Mouse (Mus musculus): ENCODE data around the gene Rbm46.

Rbm46 gene

GRCm38 (mm10) chr3:82876372-82876739 lies at the start of gene Rbm46:
TSS of gene Rbm46 (minus strand) at chr3:82876483.
- DNase-seq (ENCODE audit: low spot score in 2 of 2), result peak; percentile 46 to 57

DNA sequence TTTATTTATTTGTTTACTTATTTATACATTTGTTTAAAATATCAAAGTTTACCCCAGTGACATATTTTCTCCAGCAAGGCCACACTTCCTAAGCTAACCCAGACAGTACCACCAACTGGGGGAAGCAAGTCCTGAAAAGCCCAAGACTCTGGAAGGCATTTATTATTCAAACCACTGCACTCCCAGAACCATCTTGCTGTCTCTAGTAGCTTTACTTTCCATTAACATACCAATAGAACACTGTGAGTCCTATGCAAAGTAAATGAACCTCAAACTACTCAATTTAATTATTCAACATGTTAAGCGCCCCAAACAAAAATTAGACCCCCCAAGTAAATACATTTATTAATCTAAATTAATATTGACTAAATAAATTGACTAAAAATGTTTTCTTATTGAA lies 39.3 kb upstream of the Rbm46 start:
- DNase-seq (ENCODE audit: low spot score in 2 of 2), result no peak

DNA sequence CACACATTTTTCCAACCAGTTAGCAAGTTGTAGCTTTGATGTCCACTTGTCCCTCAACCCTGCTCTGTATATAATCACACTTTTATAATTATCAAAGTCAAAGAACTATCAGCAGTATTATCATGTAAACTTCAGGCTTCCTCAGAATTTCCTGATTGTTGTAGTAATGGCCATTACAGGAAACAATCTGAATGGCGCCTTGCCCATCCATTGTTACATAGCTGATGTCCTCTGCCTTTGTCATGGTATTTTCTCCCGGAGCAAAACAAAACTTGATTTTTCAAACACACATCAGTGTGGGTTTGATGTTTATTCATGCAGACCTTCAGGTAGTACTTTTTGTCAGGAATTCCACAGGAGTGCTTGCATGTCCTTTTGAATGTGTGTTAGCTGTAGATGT lies 32.4 kb upstream of the Rbm46 start:
- no peak for DNase-seq (ENCODE audit: low spot score in 2 of 2)

DNA sequence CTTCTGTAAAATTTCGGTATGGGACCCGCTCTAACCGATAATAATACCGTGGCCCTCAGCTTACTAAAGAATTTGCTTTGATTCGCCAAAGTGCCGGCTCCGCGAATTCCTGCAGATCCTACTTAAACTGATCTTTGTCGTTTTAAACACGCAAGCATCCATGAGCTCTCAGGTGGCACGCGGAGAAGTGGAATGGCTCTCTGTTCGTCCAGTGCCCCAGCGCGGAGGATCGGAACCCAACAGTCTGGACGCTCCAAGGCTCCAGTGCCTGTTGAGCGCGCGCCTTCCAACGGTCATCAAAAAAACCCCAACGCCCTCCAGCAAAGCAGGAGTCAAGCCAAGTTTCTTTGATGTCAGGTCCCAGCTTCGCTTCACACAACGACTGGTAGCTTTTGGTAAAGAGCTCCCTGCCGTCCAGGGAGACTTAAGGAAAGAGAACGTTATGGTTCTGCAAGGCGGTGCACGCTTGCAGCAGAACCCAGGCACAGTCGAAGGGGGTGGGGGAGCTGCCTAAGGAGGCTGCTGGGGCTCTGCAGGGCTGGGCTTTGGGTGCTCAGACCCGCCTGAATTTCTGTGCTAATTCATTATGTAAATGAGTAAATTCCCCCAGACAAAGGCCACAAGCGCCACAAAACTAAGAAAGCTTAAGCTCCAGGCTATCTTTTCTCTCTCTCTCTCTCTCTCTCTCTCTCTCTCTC lies 28.1 kb upstream of the Rbm46 start:
- DNase-seq (ENCODE audit: low spot score in 2 of 2), result no peak

GRCm38 (mm10) chr3:82903613-82904205 lies 27.4 kb upstream of the Rbm46 start, which contains the start of gene Lrat:
TSS of gene Lrat (minus strand) at chr3:82903973.
- no peak for DNase-seq (ENCODE audit: low spot score in 2 of 2)

DNA sequence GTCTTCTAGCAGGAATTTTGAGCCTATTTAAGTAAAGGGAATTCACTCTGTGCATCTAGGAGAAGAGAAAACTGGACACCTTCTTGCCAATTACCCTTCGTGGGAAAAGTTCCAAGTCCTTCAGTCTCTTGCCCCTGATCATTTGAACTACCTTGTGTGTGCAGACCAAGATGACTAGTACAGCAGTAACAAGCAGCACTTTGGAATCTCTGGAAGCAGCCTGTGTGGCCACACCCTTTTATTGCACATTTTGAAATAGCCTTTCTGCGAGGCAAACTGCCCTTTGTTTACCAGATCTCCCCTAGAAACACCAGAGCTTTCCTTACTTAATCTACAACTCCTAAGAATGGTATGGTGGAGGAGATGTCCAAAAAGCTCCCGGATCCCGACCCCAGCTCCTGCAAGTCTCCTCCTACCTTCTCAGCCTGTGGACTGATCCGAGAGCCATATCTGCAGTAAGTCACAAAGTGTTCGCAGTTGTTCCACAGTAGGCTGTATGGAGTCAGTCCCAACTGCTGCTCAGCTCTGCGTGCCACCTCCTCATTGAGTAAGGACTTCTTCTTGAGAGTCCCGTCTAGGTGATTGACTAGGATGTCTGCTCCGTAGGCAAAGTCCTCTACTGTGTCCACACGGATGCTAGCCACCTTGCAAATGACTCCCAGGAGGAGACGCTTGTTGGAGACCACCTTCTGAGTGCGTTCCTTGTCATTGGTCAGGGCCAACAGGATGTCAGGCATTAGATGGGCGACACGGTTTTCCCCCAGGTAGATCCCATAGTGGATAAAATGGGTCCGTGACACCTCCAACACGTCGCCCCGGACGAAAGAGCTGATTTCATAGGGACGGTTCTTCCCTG lies 26.7 kb upstream of the Rbm46 start:
- no peak for DNase-seq (ENCODE audit: low spot score in 2 of 2)

DNA sequence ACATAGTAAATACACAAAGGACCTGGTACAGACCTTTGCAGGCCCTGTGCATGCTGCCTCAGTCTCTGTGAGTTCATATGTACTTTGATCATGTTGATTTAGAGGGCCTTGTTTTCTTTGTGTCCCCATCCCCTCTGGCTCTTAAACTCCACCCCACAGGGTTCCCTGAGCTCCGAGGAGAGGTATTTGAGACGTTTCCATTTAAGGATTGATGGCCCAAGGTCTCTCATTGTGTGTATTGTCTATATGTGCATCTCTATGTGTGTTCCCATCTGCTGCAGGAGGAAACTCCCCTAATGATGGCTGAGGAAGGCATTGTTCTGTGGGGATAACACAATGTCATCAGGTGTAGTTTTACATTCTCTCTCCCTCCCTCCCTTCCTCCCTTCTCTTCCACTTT lies 12.6 kb upstream of the Rbm46 start:
- DNase-seq (ENCODE audit: low spot score in 2 of 2), result no peak

DNA sequence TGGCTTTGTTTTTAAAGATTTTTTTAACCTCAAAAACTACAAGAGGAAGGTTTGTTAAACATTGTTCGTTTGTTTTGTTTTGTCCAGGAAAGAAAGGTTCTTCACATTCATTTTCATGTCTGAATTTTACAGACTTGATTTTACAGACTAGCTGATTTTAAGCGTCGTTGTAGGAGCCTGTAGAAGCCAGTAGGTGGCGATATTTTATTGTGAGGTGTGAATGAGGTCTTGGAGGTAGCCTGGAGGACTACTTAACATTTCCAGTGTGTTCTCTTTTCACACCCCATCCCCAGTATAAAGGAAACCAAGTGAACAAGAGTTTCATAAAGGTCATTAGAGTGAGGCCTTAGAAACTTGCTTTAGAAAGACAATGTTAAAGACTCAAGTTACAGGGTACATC lies 975 bp upstream of the Rbm46 start:
- DNase-seq (ENCODE audit: low spot score in 2 of 2), result peak; percentile 6 to 44

GRCm38 (mm10) chr3:82875671-82876371 lies 462 bp downstream of the Rbm46 start:
- no peak for DNase-seq (ENCODE audit: low spot score in 2 of 2)

DNA sequence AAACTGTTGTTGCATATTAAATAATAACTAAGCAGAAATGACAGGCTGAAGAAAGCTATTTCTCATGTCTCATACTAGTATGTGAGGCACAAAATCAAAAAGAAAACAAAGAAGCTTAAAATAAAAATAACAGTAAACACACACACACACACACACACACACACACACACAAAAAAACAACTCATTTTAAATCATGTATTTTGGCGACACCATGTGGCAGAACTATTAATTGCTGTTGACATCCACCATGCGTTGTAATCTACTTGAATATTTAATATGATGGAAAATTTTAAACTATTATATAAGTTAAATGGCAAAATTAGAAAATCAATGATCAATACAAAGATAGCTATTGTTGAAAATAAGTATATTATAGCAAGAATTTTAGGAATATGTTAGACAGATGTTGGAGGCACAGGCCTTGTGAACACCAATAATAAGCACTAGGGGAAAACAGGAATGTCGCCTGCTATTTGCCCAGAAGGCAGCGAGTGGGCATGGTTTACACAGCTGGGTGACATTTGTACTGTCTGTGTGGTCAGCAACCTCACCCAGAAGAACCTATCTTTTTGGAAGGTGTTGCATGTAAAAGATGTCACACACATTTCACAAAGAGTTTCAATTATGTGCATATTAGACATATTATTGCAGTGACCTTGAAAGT lies 18.7 kb downstream of the Rbm46 start:
- peak; percentile 13 to 40 for DNase-seq (ENCODE audit: low spot score in 2 of 2)

DNA sequence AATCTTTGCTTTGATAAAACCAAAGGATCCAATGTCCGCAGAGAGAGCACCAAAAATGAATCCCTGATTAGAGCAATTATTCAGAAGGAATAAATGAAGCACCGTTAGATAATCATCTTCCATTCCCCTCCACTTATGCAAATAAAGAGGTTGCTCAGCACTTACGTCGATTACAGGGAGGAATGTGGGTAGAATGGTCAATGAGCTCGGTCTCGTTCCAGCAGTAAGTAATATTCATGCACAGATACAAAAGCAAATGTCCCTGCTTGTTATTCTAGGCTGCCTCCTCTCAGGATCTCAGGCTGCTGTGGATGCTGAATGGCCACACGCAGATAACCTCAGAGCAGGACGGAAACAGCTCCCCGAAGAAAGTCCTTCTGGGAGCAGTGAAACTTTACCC lies 51.1 kb downstream of the Rbm46 start:
- no peak for DNase-seq (ENCODE audit: low spot score in 2 of 2)

- DNase-seq (ENCODE audit: low spot score in 2 of 2), result no peak
Observed at GRCm38 (mm10) chr3:82811851-82812250, 64.4 kb downstream of the Rbm46 start.

GRCm38 (mm10) chr3:82810334-82811120 lies 65.8 kb downstream of the Rbm46 start:
- DNase-seq (ENCODE audit: low spot score in 2 of 2), result no peak

DNA sequence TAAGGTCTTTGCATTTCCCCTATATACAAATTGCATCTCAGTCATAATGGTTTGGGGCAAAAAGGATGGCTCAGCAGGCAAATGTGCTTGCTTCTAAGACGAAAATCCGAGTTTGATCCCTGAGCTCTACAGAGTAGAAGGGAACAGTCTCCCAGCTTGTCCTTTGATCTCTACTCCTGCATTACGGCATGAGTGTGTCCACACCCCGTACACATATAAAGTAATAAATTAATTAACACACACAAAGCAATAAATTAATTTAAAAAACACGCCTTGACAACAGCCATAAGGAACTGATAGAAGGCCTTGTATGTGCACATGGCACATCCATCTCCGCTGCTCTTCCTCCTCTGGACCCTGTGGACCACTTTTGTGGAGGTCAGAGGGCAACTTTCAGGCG lies 66.5 kb downstream of the Rbm46 start:
- DNase-seq (ENCODE audit: low spot score in 2 of 2), result no peak

- DNase-seq (ENCODE audit: low spot score in 2 of 2), result no peak
Observed at GRCm38 (mm10) chr3:82808323-82808911, 67.9 kb downstream of the Rbm46 start.

DNA sequence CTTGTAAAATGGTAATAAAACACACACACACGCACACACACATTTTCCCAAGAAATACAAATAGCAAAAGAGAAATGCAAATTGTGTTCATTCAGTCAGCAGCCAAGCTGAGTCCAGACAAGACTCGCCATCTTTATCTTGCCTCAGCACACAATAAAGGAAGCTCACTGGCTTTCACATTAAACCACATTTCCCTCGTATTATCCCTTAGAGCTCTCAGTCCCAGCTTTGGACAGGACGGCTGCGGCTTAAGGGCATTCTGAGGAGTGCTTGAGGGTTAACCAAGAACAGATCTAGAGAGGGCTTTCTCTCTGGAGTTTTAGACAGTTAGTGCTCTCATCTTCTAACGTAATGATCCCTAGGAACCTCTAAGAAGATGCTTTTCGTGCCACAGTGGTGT lies 71.0 kb downstream of the Rbm46 start:
- DNase-seq (ENCODE audit: low spot score in 2 of 2), result no peak

DNA sequence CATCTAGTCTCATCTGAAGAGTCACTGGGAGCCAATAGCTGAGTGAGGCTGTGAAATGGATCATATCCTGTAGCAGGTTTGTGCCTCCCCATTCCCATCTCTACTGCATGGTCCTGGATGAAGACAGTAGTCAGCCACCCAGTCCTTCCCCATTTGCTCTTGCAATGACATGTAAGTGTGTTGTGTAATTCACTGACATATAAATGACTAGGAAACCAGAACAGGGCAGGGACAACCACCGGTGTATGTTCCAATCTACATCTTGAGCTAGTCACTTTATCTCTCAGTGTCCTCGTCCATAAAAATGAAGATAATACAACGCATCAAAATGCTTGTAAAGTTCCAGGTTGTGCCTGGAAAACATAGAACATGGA lies 75.8 kb downstream of the Rbm46 start:
- DNase-seq (ENCODE audit: low spot score in 2 of 2), result no peak

DNA sequence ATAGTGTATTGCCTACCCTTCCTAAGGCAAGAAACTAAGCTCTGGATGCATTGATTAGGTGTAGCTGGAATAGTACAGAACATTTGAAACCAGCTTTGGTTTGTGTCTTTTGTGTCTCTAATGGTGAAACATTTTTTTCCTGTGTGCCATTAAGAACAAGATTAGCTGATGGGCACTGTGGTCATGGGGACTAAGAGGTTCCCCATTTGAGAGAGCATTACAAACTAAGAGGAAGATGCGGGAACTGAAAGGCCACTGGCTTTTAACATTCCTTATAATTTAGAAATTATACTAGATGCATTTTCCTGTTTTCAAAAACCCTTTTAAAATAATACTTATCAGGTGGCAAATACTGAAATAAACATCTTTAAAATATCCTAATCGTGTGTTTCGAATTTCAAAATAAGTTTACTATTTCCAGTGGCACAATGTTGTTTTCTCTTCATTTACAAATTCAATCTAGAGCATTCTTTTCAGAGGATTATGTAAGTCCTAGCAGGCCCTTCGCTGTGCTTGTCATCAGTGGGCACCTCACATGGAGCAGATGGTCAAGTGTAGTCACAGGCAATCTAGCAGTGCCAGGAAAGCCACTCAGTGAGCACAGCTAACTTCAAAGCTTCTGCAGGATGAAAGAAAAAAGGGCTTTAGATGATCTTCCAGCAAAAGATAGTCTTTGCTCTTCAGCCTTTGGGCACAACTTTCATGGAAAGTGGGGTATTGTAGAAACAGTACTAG lies 76.4 kb downstream of the Rbm46 start:
- peak in 1 of 2 experiments; percentile 13 for DNase-seq (ENCODE audit: low spot score in 2 of 2)

DNA sequence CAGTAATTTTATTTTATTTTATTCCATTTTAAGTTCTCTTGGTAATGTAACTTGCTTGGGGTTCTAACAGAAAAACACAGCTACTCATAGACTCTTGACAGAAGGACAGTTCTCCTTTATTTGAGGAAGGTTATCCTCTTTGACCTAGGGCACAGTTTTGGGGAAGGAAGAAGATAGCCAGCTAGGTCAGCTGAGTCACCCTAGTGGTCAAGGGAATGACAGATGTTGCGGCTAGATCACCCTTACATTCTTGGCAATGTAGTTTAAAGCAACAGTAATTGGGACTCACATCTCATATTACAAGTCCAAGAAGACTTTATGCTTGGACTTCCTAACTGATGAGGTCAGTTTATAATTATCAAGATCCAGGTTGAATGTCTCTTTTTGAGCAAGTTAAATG lies 82.6 kb downstream of the Rbm46 start:
- DNase-seq (ENCODE audit: low spot score in 2 of 2), result no peak

- peak in 1 of 2 experiments; percentile 32 for DNase-seq (ENCODE audit: low spot score in 2 of 2)
Observed at GRCm38 (mm10) chr3:82791663-82792062, 84.6 kb downstream of the Rbm46 start.
